Mouse (Mus musculus) kidney, embryonic 14.5 days (tissue): ENCODE data around the gene 1110008P14Rik. TPM values are rescaled to one million over a fixed set of nuclear protein-coding genes. Genes with fewer than 3 reads are reported as not detected.
A peak's percentile ranks its signal among the peaks of the same experiment; 100 is the strongest.

Experiments used
- ATAC-seq: fragments of 200-750 bp; cut with Nextera tagmentation; 2 replicates; pipeline ENCODE4 v1.8.0; 2017; ENCODE audit warnings: moderate number of reproducible peaks, mild to moderate bottlenecking, moderate TSS enrichment, moderate library complexity; ENCODE audit not compliant: low FRiP score, low TSS enrichment
- H3K27ac ChIP-seq: fragments of 300-500 bp; sonication (generic); 2 replicates; pipeline ENCODE4 v1.5.1; 2014; ENCODE audit warnings: low read depth, mild to moderate bottlenecking, low read length, moderate library complexity, mixed read lengths
- H3K27me3 ChIP-seq: fragments of 300-500 bp; sonication (generic); 2 replicates; pipeline ENCODE4 v1.6.1; 2014; ENCODE audit warnings: mild to moderate bottlenecking, low read length; ENCODE audit not compliant: control insufficient read depth, insufficient read depth
- H3K36me3 ChIP-seq: fragments of 300-500 bp; sonication (generic); 2 replicates; pipeline ENCODE4 v1.6.1; 2014; ENCODE audit warnings: low read length, mixed read lengths; ENCODE audit not compliant: control insufficient read depth, insufficient read depth
- H3K4me1 ChIP-seq: fragments of 300-500 bp; sonication (generic); 2 replicates; pipeline ENCODE4 v1.6.1; 2014; ENCODE audit warnings: low read length, mixed read lengths; ENCODE audit not compliant: control insufficient read depth, insufficient read depth
- H3K4me2 ChIP-seq: fragments of 300-500 bp; sonication (generic); replicated peaks from 2 replicates; pipeline ENCODE4 v1.6.1; 2014; ENCODE audit warnings: low read depth, mild to moderate bottlenecking, low read length
- H3K4me3 ChIP-seq: fragments of 300-500 bp; sonication (generic); 2 replicates; pipeline ENCODE4 v1.5.1; 2014; ENCODE audit warnings: mild to moderate bottlenecking, low read length
- H3K9ac ChIP-seq: fragments of 300-500 bp; sonication (generic); 2 replicates; pipeline ENCODE4 v1.6.1; 2014; ENCODE audit warnings: low read depth, mild to moderate bottlenecking, low read length, moderate library complexity
- H3K9me3 ChIP-seq: fragments of 300-500 bp; sonication (generic); 2 replicates; pipeline ENCODE4 v1.6.1; 2016; ENCODE audit warnings: low read length; ENCODE audit not compliant: control insufficient read depth
- WGBS: fragments of 180-500 bp; shearing (Covaris S2); extraction: QIAGEN DNeasy Blood & Tissue Kit; methylation state at CpG from one replicate; pipeline ENCODE4 v1.1.7; 2014; 5-methylcytosine and 5-hydroxymethylcytosine counted together
- polyA plus RNA-seq: library from polyadenylated mRNA; unstranded; fragments of >200 nt; fragmentation: Nextera tagmentation; extraction: Ambion mirVana; gene quantifications from 2 replicates; pipeline ENCODE4 v1.2.1, GENCODE M21; 2014

1110008P14Rik gene
- polyA plus RNA-seq, 1 experiment from 2014 or later = 50.1 TPM

DNA sequence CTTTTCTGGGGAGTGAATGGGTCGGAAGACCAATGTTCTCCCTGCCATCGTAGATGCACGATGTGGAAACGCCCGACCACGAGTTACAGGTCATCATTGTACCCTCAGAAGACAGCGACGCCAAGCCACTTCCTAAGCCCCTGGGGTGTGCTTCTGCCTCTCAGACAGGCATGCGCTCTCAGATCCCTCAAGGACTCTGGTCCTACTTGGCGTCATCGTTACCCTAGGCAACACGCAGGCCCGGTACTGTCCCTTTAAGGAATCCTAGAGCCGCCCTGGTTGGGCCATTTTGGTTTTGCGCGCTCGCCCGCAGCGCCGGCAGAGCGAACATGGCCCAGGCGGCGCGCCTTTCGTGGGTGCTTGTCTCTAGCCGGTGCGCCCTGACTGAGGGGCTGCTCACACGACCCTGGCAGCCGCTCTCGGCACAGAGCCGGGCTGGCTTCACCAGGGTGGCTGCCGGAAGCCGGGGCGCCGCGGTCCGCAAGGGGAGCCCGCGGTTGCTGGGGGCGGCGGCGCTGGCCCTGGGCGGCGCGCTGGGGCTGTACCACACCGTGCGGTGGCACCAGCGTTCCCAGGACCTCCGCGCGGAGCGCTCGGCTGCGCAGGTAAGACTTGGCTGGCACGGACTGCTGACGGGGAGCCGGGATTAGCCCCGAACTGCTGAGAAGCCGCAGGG is 14.3 kb upstream of the 1110008P14Rik start:
- no peaks in the 10 kb centered on the region for H3K27me3 ChIP-seq
- ATAC-seq = peak; percentile 95
- H3K4me1 ChIP-seq = peaks cover 9% of the 10 kb centered on the region
- peaks cover 6% of the 10 kb centered on the region for H3K36me3 ChIP-seq
- peak overlapping the region; percentile 69 for H3K9ac ChIP-seq
- under 1% methylated on average over 59 of the region's 59 CpGs for WGBS
- H3K4me3 ChIP-seq = peak overlapping the region; percentile 74
- H3K9me3 ChIP-seq = no peaks in the 10 kb centered on the region; the same call in 1 of the 2 replicates
- peak overlapping the region; percentile 93 for H3K27ac ChIP-seq
- H3K4me2 ChIP-seq = peak overlapping the region; percentile 70

GRCm38 (mm10) chr2:32395484-32395945 is 13.8 kb upstream of the 1110008P14Rik start, which contains the start of gene Ptges2:
Gene Ptges2 (plus strand): TSS chr2:32395896.
- under 1% methylated on average over 31 of the region's 31 CpGs for WGBS
- Histone ChIP-seq H3K9ac (peak within 1 kb of the TSS; percentile 69), H3K36me3 (peaks cover under 1% of the 10 kb centered on the region; the same call in 1 of the 2 replicates), H3K4me2 (peak within 1 kb of the TSS; percentile 70), H3K4me1 (peaks cover 9% of the 10 kb centered on the region), H3K4me3 (peak within 1 kb of the TSS; percentile 74), H3K27ac (peak within 1 kb of the TSS; percentile 93), H3K27me3 (no peaks in the 10 kb centered on the region), H3K9me3 (no peaks in the 10 kb centered on the region; the same call in 1 of the 2 replicates)
- peak; percentile 90 for ATAC-seq

- Histone ChIP-seq H3K27ac (peak overlapping the region; percentile 93), H3K9ac (peak overlapping the region; percentile 69), H3K9me3 (no peaks in the 10 kb centered on the region; the same call in 1 of the 2 replicates), H3K36me3 (no peaks in the 10 kb centered on the region), H3K4me1 (peaks cover 9% of the 10 kb centered on the region), H3K4me3 (peak overlapping the region; percentile 74), H3K27me3 (no peaks in the 10 kb centered on the region), H3K4me2 (peak overlapping the region; percentile 70)
- WGBS = 5% methylated on average over 8 of the region's 8 CpGs
- ATAC-seq = no peak
Observed at GRCm38 (mm10) chr2:32394973-32395372, 13.2 kb upstream of the 1110008P14Rik start.

GRCm38 (mm10) chr2:32392063-32392462 is 10.3 kb upstream of the 1110008P14Rik start:
- Histone ChIP-seq H3K4me2 (no peak overlapping the region), H3K9ac (no peak overlapping the region), H3K27ac (no peak overlapping the region), H3K27me3 (no peaks in the 10 kb centered on the region), H3K4me3 (no peak overlapping the region), H3K9me3 (no peaks in the 10 kb centered on the region; the same call in 1 of the 2 replicates), H3K4me1 (peaks cover 3% of the 10 kb centered on the region), H3K36me3 (no peaks in the 10 kb centered on the region)
- no peak for ATAC-seq
- WGBS = 84% methylated on average over 5 of the region's 5 CpGs

- WGBS = 68% methylated on average over 8 of the region's 8 CpGs
- Histone ChIP-seq H3K4me1 (no peaks in the 10 kb centered on the region), H3K27me3 (no peaks in the 10 kb centered on the region), H3K4me2 (no peak overlapping the region), H3K36me3 (no peaks in the 10 kb centered on the region), H3K9me3 (no peaks in the 10 kb centered on the region; the same call in 1 of the 2 replicates), H3K9ac (no peak overlapping the region), H3K4me3 (no peak overlapping the region), H3K27ac (no peak overlapping the region)
- no peak for ATAC-seq
Observed at GRCm38 (mm10) chr2:32390871-32391270, 9.1 kb upstream of the 1110008P14Rik start.

DNA sequence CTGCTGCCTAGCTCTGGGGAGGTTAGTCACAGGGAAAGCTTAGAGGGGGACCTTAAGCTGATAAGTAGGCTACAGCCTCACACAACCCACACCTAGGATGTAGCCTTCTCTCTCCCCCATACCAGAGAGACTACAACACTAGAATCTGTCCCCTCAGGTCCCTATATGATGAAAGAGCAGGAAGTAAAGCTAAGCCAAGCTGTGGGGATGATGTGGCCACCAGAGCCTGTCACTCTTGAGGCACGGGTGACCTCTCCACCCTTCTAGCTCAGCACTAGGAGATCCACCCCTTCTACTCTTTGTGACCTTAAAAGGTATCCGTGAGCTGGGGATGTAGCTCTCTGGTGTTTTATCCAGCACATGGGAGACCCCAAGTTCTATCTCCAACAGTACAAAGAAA is 7.4 kb upstream of the 1110008P14Rik start:
- H3K9me3 ChIP-seq = no peaks in the 10 kb centered on the region; the same call in 1 of the 2 replicates
- H3K27me3 ChIP-seq = no peaks in the 10 kb centered on the region
- ATAC-seq = no peak
- no peak overlapping the region for H3K27ac ChIP-seq
- H3K4me3 ChIP-seq = no peak overlapping the region
- no peaks in the 10 kb centered on the region for H3K4me1 ChIP-seq
- no peaks in the 10 kb centered on the region for H3K36me3 ChIP-seq
- 72% methylated on average over 2 of the region's 2 CpGs for WGBS
- H3K4me2 ChIP-seq = no peak overlapping the region
- H3K9ac ChIP-seq = no peak overlapping the region

DNA sequence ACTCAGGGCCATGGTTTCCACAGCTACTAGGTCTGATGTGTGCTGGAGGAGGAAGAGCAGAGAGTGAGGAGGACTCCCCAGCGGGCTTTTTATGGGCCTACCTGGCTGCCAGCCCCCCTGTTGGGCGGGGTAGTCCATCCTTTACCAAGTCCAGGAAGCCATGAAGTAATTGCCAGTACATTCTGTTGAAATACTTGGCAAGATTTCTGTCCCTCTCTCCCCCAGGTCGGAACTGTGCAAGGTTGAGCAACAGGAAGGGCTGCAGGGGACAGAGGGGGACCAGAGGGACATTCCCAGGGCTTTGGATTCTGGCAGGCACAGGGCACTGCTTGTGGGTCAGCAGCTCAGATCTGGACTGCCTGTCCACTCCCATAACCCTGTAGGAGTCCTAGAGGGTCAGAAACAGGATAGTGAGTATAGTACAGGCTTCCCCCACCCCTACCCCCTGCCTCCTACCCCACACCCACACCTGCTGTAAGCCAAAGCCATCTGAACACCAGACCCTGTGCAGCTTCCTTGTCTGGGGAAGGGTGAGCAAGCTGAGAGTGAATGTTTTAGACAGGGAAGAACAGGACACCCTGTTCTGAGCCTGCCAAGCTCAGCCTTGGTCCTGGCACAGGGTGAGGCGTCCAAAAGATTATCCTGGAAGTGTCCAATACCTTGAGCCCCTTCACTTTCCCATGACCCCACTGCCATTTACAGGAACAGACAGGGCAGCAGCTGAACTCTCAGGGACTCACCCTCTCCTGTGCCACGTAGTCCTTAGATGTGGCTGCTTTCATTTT is 6.2 kb upstream of the 1110008P14Rik start, which contains the start of gene Lcn2:
Gene Lcn2, minus strand, starts transcription at position 547 of the 785 bp plus-strand sequence.
- H3K4me1 ChIP-seq = no peaks in the 10 kb centered on the region
- no peak within 1 kb of the TSS for H3K27ac ChIP-seq
- no peak for ATAC-seq
- H3K27me3 ChIP-seq = 0 out of 2 replicates have a peak, but pooled peaks cover under 1% of the 10 kb centered on the region
- H3K4me2 ChIP-seq = no peak within 1 kb of the TSS
- H3K9me3 ChIP-seq = no peaks in the 10 kb centered on the region
- H3K4me3 ChIP-seq = no peak within 1 kb of the TSS
- H3K9ac ChIP-seq = no peak within 1 kb of the TSS
- 62% methylated on average over 5 of the region's 5 CpGs for WGBS
- H3K36me3 ChIP-seq = no peaks in the 10 kb centered on the region

- H3K9ac ChIP-seq = no peak overlapping the region
- WGBS = 77% methylated on average over 2 of the region's 2 CpGs
- peaks cover 17% of the 10 kb centered on the region; the same call in 1 of the 2 replicates for H3K36me3 ChIP-seq
- H3K4me3 ChIP-seq = no peak overlapping the region
- no peak overlapping the region for H3K4me2 ChIP-seq
- H3K27me3 ChIP-seq = 0 out of 2 replicates have a peak, but pooled peaks cover 4% of the 10 kb centered on the region
- peaks cover 5% of the 10 kb centered on the region; the same call in 1 of the 2 replicates for H3K4me1 ChIP-seq
- no peak overlapping the region for H3K27ac ChIP-seq
- H3K9me3 ChIP-seq = no peaks in the 10 kb centered on the region
- ATAC-seq = no peak
Observed at GRCm38 (mm10) chr2:32382689-32383088, 951 bp upstream of the 1110008P14Rik start.
